Mouse (Mus musculus): ENCODE measurements at regions not wholly inside any gene's neighbourhood (a gene's known extent, or its start where the extent isn't known, plus 50 kb on each side); places are given as distances from the start of the nearest gene placed in this dataset.
"Not testable (repeated sequence)": the region's sequence is repeated elsewhere in the genome, so short reads cannot be mapped to it uniquely, and the experiment has no call there.

DNA sequence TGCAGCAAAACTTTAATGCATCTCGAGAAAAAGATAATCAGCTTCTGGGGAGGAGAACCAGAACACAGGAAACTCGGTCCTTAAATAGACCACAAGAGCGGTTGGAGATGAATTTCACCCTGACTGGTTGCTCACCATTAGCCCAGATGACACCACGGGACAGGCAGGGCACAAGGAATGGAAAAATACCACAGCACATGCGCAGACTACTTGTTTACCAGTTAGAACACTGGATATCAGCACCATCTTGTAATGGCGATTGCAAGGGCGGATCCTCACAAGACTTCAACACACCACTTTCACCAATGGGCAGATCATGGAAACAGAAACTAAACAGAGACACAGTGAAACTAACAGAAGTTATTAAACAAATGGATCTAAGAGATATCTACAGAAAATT, 72.1 kb upstream of the Slc22a8 start:
- not testable (repeated sequence) for TF ChIP-seq CTCF (IDR thresholded peaks at IDR 0.05; ENCODE audit: control insufficient read depth, insufficient read depth, insufficient read length); MYOD1 (IDR thresholded peaks at IDR 0.05; ENCODE audit: control insufficient read depth, insufficient read length, low read depth); MAX (IDR thresholded peaks at IDR 0.05); USF1 (IDR thresholded peaks at IDR 0.05; ENCODE audit: low read depth)

All from C2C12 (cell line).